Mouse (Mus musculus): ENCODE results near the gene Ndufaf8.

DNA sequence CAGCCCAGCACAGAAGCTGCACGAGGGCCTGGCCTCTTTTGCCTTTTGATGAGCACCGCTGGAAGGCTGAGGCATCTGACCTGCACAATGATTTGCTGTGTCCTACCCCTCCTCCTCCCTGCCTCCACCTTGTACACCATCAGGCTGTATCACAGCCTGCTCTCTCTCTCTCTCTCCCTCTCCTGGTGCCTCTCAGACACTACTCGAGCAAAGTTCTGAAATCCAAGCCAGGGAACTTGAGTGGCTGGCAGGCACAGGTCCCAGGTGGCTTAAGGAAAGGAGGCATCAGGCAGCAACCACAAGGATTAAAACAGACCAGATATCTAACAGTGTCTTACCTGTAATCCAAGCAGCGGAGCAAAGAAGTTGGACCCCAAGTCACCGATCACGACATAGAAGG lies 41.5 kb downstream of the Ndufaf8 start:
- TF ChIP-seq CTCF (IDR thresholded peaks at IDR 0.05; ENCODE audit: low read depth) (no peak), EP300 (IDR thresholded peaks at IDR 0.05; ENCODE audit: low read depth) (no peak)
